Mouse (Mus musculus) liver, embryonic 12.5 days (tissue): ENCODE measurements around the gene Car1. TPM values are rescaled to one million over a fixed set of nuclear protein-coding genes. Genes with fewer than 3 reads are reported as not detected.
A peak's percentile ranks its signal among the peaks of the same experiment; 100 is the strongest.
"Not testable (repeated sequence)": the region's sequence is repeated elsewhere in the genome, so short reads cannot be mapped to it uniquely, and the experiment has no call there.

ENCODE experiments used
- ATAC-seq: fragments of 200-750 bp; cut with Nextera tagmentation; 2 replicates; pipeline ENCODE4 v1.8.0; 2017; ENCODE audit warnings: moderate number of reproducible peaks, mild to moderate bottlenecking, moderate library complexity
- H3K27ac ChIP-seq: fragments of 300-500 bp; sonication (generic); 2 replicates; pipeline ENCODE4 v1.5.1; 2016; ENCODE audit warnings: mild to moderate bottlenecking
- H3K27me3 ChIP-seq: fragments of 300-500 bp; sonication (generic); replicated peaks from 2 replicates; pipeline ENCODE4 v1.6.1; 2016; ENCODE audit warnings: mild to moderate bottlenecking, moderate library complexity
- H3K36me3 ChIP-seq: fragments of 300-500 bp; sonication (generic); 2 replicates; pipeline ENCODE4 v1.6.1; 2016; ENCODE audit warnings: mild to moderate bottlenecking, moderate library complexity
- H3K4me1 ChIP-seq: fragments of 300-500 bp; sonication (generic); 2 replicates; pipeline ENCODE4 v1.6.1; 2016
- H3K4me2 ChIP-seq: fragments of 300-500 bp; sonication (generic); 2 replicates; pipeline ENCODE4 v1.6.1; 2016; ENCODE audit warnings: mild to moderate bottlenecking, moderate library complexity
- H3K4me3 ChIP-seq: fragments of 300-500 bp; sonication (generic); 2 replicates; pipeline ENCODE4 v1.5.1; 2016; ENCODE audit warnings: mild to moderate bottlenecking, moderate library complexity
- H3K9ac ChIP-seq: fragments of 300-500 bp; sonication (generic); 2 replicates; pipeline ENCODE4 v1.6.1; 2016; ENCODE audit warnings: mild to moderate bottlenecking, moderate library complexity
- H3K9me3 ChIP-seq: fragments of 300-500 bp; sonication (generic); replicated peaks from 2 replicates; pipeline ENCODE4 v1.6.1; 2016; ENCODE audit warnings: mild to moderate bottlenecking, moderate library complexity
- WGBS: fragments of 180-500 bp; shearing (Covaris S2); methylation state at CpG from one replicate; pipeline ENCODE4 v1.1.7; 2016; ENCODE audit not compliant: insufficient replicate concordance; 5-methylcytosine and 5-hydroxymethylcytosine counted together
- polyA plus RNA-seq: library from polyadenylated mRNA; unstranded; fragments of >200 nt; fragmentation: Nextera tagmentation; extraction: Ambion mirVana; gene quantifications from 2 replicates; pipeline ENCODE4 v1.2.1, GENCODE M21; 2016

Gene Car1
- 39.0 and 41.1 TPM in 2 replicates for polyA plus RNA-seq

DNA sequence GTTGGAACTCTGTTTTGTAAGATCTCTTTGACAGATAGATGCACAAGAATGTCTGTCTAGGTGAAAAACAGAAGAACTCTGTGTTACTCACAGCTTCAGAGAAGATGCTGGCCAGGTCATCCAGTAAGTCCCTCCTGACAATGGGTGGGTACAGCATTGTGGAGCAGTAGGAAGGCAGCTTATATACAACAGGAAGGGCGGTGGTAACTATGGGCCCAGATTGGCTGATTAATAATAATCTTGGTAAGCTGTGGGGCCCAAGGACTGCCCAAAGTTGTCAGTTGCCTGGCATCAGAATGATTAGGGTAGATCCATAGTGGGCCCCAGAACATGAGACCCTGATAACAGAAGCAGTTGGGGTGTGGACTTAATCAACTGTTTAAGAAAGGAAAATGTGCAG is at the start of gene Car1:
TSS of gene Car1 (minus strand) at position 158 of the 400 bp plus-strand sequence.
- no peaks in the 10 kb centered on the region for H3K9me3 ChIP-seq
- no peak within 1 kb of the TSS for H3K4me3 ChIP-seq
- H3K27ac ChIP-seq: no peak within 1 kb of the TSS
- H3K36me3 ChIP-seq: no peaks in the 10 kb centered on the region
- no peak within 1 kb of the TSS for H3K4me2 ChIP-seq
- 50% methylated on average over 1 of the region's 1 CpGs for WGBS
- H3K27me3 ChIP-seq: no peaks in the 10 kb centered on the region
- peak; percentile 86 for ATAC-seq
- no peaks in the 10 kb centered on the region for H3K4me1 ChIP-seq
- no peak within 1 kb of the TSS for H3K9ac ChIP-seq

GRCm38 (mm10) chr3:14857874-14858273 is 49.7 kb upstream of the Car1 start:
- H3K36me3 ChIP-seq: no peaks in the 10 kb centered on the region
- WGBS: 54% methylated on average over 3 of the region's 3 CpGs
- no peak overlapping the region for H3K4me3 ChIP-seq
- H3K9ac ChIP-seq: no peak overlapping the region
- no peak overlapping the region for H3K27ac ChIP-seq
- no peaks in the 10 kb centered on the region for H3K4me1 ChIP-seq
- no peak overlapping the region for H3K4me2 ChIP-seq
- no peaks in the 10 kb centered on the region for H3K9me3 ChIP-seq
- peaks cover 13% of the 10 kb centered on the region for H3K27me3 ChIP-seq
- no peak for ATAC-seq

GRCm38 (mm10) chr3:14854446-14854845 is 46.3 kb upstream of the Car1 start:
- H3K4me2 ChIP-seq: no peak overlapping the region
- no peaks in the 10 kb centered on the region for H3K36me3 ChIP-seq
- H3K4me3 ChIP-seq: no peak overlapping the region
- H3K27me3 ChIP-seq: no peaks in the 10 kb centered on the region
- no peak for ATAC-seq
- H3K4me1 ChIP-seq: no peaks in the 10 kb centered on the region
- 63% methylated on average over 1 of the region's 1 CpGs for WGBS
- H3K9ac ChIP-seq: no peak overlapping the region
- no peak overlapping the region for H3K27ac ChIP-seq
- no peaks in the 10 kb centered on the region for H3K9me3 ChIP-seq

GRCm38 (mm10) chr3:14853966-14854365 is 45.8 kb upstream of the Car1 start:
- no peak overlapping the region for H3K4me3 ChIP-seq
- no peak overlapping the region for H3K4me2 ChIP-seq
- no peak overlapping the region for H3K27ac ChIP-seq
- H3K9me3 ChIP-seq: no peaks in the 10 kb centered on the region
- H3K27me3 ChIP-seq: no peaks in the 10 kb centered on the region
- 69% methylated on average over 5 of the region's 5 CpGs for WGBS
- no peaks in the 10 kb centered on the region for H3K4me1 ChIP-seq
- H3K9ac ChIP-seq: no peak overlapping the region
- no peak for ATAC-seq
- no peaks in the 10 kb centered on the region for H3K36me3 ChIP-seq

GRCm38 (mm10) chr3:14848587-14849254 is 40.6 kb upstream of the Car1 start:
- Histone ChIP-seq H3K4me1 (no peaks in the 10 kb centered on the region), H3K4me3 (no peak overlapping the region), H3K4me2 (no peak overlapping the region), H3K9me3 (no peaks in the 10 kb centered on the region), H3K9ac (no peak overlapping the region), H3K27ac (no peak overlapping the region), H3K36me3 (no peaks in the 10 kb centered on the region), H3K27me3 (no peaks in the 10 kb centered on the region)
- WGBS: 65% methylated on average over 2 of the region's 2 CpGs
- ATAC-seq: no peak

- ATAC-seq: no peak
- H3K9ac ChIP-seq: no peak overlapping the region
- H3K27ac ChIP-seq: no peak overlapping the region
- 57% methylated on average over 3 of the region's 3 CpGs for WGBS
- no peaks in the 10 kb centered on the region for H3K4me1 ChIP-seq
- H3K9me3 ChIP-seq: no peaks in the 10 kb centered on the region
- no peaks in the 10 kb centered on the region for H3K36me3 ChIP-seq
- H3K4me3 ChIP-seq: no peak overlapping the region
- no peak overlapping the region for H3K4me2 ChIP-seq
- H3K27me3 ChIP-seq: no peaks in the 10 kb centered on the region
These were observed 31.4 kb upstream of the Car1 start for GRCm38 (mm10) chr3:14839466-14840118.

DNA sequence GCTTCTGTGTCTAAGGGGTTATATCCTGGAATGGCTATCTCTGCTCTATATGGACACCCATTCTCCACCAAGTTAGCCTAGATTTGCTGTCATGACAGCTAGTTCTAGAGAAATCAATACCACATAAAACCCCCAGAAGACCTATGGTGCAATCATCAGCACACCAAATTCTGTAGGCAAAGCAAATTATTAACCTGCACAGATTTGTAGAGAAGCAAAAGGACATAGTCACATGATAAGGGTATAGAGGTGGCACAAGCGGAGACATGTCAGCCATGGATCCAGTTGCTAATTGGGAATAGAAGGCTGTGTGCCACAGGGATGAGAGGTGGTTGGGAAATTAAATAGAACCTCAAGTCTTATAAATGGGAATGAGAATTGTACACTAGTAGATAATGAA is 30.8 kb upstream of the Car1 start:
- H3K36me3 ChIP-seq: no peaks in the 10 kb centered on the region
- no peak overlapping the region for H3K9ac ChIP-seq
- no peak for ATAC-seq
- no peaks in the 10 kb centered on the region for H3K27me3 ChIP-seq
- H3K4me1 ChIP-seq: no peaks in the 10 kb centered on the region
- H3K4me3 ChIP-seq: no peak overlapping the region
- WGBS: 77% methylated on average over 1 of the region's 1 CpGs
- no peak overlapping the region for H3K27ac ChIP-seq
- H3K4me2 ChIP-seq: no peak overlapping the region
- H3K9me3 ChIP-seq: no peaks in the 10 kb centered on the region

GRCm38 (mm10) chr3:14832766-14833165 is 24.6 kb upstream of the Car1 start:
- Histone ChIP-seq H3K9me3 (no peaks in the 10 kb centered on the region), H3K27me3 (no peaks in the 10 kb centered on the region), H3K4me1 (no peaks in the 10 kb centered on the region), H3K36me3 (no peaks in the 10 kb centered on the region), H3K27ac (no peak overlapping the region), H3K9ac (no peak overlapping the region), H3K4me3 (no peak overlapping the region), H3K4me2 (no peak overlapping the region)
- ATAC-seq: no peak

- Histone ChIP-seq H3K4me3 (no peak overlapping the region), H3K9me3 (no peaks in the 10 kb centered on the region)
These were observed 23.2 kb upstream of the Car1 start for GRCm38 (mm10) chr3:14831219-14831835.

GRCm38 (mm10) chr3:14828896-14829295 is 20.7 kb upstream of the Car1 start:
- Histone ChIP-seq H3K4me1 (no peaks in the 10 kb centered on the region), H3K9me3 (no peaks in the 10 kb centered on the region), H3K4me3 (no peak overlapping the region), H3K4me2 (no peak overlapping the region), H3K27me3 (no peaks in the 10 kb centered on the region), H3K27ac (no peak overlapping the region), H3K9ac (no peak overlapping the region), H3K36me3 (no peaks in the 10 kb centered on the region)
- ATAC-seq: no peak

More at GRCm38 (mm10) chr3:14831219-14831835, 23.2 kb upstream of the Car1 start:
- WGBS: 58% methylated on average over 5 of the region's 5 CpGs
- no peaks in the 10 kb centered on the region for H3K27me3 ChIP-seq
- H3K9ac ChIP-seq: no peak overlapping the region
- H3K27ac ChIP-seq: no peak overlapping the region
- no peak overlapping the region for H3K4me2 ChIP-seq
- no peak for ATAC-seq
- H3K36me3 ChIP-seq: no peaks in the 10 kb centered on the region
- H3K4me1 ChIP-seq: no peaks in the 10 kb centered on the region

- H3K9ac ChIP-seq: no peak overlapping the region
- WGBS: 56% methylated on average over 1 of the region's 1 CpGs
- H3K4me3 ChIP-seq: no peak overlapping the region
- H3K4me2 ChIP-seq: no peak overlapping the region
- H3K27me3 ChIP-seq: no peaks in the 10 kb centered on the region
- H3K9me3 ChIP-seq: no peaks in the 10 kb centered on the region
- no peaks in the 10 kb centered on the region for H3K36me3 ChIP-seq
- no peaks in the 10 kb centered on the region for H3K4me1 ChIP-seq
- no peak for ATAC-seq
- no peak overlapping the region for H3K27ac ChIP-seq
These were observed 11.8 kb upstream of the Car1 start for GRCm38 (mm10) chr3:14819844-14820504.

GRCm38 (mm10) chr3:14815396-14815795 is 7.2 kb upstream of the Car1 start:
- not testable (repeated sequence) for H3K4me1 ChIP-seq, ATAC-seq, H3K4me2 ChIP-seq, H3K9me3 ChIP-seq, H3K27me3 ChIP-seq, H3K36me3 ChIP-seq, H3K4me3 ChIP-seq, H3K27ac ChIP-seq, H3K9ac ChIP-seq
- 63% methylated on average over 1 of the region's 1 CpGs for WGBS
